Mouse (Mus musculus) megakaryocyte, embryonic 14.5 days (primary cell): ENCODE measurements at regions not wholly inside any gene's neighbourhood (a gene's known extent, or its start where the extent isn't known, plus 50 kb on each side); places are given as distances from the start of the nearest gene placed in this dataset.

Experiments used
- FLI1 ChIP-seq: IDR thresholded peaks from 2 replicates; pipeline ENCODE4 v1.6.1; 2012; ENCODE audit warnings: low read length, inconsistent platforms, mixed read lengths
- GATA1 ChIP-seq: IDR thresholded peaks from 3 replicates; pipeline ENCODE4 v1.6.1; 2012; ENCODE audit warnings: mixed read lengths, low read length, inconsistent platforms, borderline replicate concordance

GRCm38 (mm10) chr6:95207063-95207462, 90.0 kb downstream of the Kbtbd8 start:
- TF ChIP-seq GATA1 (no peak), FLI1 (no peak)
